Mouse (Mus musculus): ENCODE results near the gene Lpin2. TPM values are rescaled to one million over a fixed set of nuclear protein-coding genes. Genes with fewer than 3 reads are reported as not detected.

The Lpin2 gene
- polyA plus RNA-seq, 2 experiments = 31.4 to 36.1 TPM

DNA sequence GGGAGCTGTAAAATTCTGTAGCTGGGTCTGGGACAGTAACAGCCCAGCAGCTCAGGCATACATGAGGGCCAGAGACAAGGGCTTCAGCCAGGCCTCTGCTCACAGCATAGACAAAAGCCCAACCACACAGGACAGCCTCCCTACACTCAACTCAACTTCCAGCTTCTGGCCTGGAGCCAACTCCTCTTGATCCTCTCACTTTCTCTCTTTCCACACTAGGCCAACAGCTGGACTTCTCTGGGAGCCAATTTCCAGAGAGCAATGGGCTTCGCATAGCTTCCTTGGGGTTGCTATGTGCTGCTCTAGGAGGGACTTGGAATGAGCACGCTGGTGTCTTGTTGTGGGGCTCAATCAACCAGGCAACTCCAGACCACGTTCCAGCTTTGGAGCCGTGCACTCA, 100.9 kb downstream of the Lpin2 start:
- WGBS = 71% methylated on average over 4 of the region's 4 CpGs
- Histone ChIP-seq H3K36me3 (ENCODE audit: control insufficient read depth, insufficient read depth, low read length) (no peaks in the 10 kb centered on the region; the same call in 1 of the 2 replicates), H3K4me1 (ENCODE audit: control insufficient read depth, insufficient read depth, low read length) (peaks cover 22% of the 10 kb centered on the region), H3K9ac (ENCODE audit: low read depth, low read length, severe bottlenecking) (no peak overlapping the region), H3K27ac (replicated peaks; ENCODE audit: low read depth, low read length) (no peak overlapping the region), H3K9me3 (ENCODE audit: control insufficient read depth, low read length) (no peaks in the 10 kb centered on the region), H3K4me2 (replicated peaks; ENCODE audit: low read depth, low read length, severe bottlenecking) (no peak overlapping the region), H3K27me3 (ENCODE audit: control insufficient read depth, insufficient read depth, low read length) (no peaks in the 10 kb centered on the region), H3K4me3 (replicated peaks; ENCODE audit: low read length) (no peak overlapping the region)
- peak; percentile 85 for ATAC-seq (ENCODE audit: low FRiP score, low read depth)
- peak; percentile 91 for DNase-seq (ENCODE audit: low spot score)
- TF ChIP-seq POLR2A (IDR thresholded peaks at IDR 0.05; ENCODE audit: borderline replicate concordance, extremely low read depth, insufficient read depth, insufficient read length) = no peak

DNA sequence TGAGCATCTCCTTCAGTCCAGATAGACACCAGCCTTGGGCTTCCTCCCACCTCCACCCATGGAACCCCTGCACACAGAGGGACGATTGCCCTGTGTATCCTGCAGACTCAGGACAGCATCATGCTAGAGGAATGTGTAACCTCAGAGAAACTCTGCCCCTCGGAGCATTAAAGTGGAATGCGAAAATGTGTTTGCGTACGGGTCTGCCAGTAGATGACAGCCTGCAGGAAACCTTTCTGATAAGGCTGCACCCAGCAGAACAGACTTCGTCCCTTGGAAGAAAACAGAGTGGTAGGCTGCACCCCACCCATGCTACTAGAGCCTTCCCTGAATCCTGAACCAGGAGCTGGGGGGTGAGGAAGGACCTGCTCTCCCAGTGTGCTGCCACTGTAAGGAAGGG, 102.5 kb downstream of the Lpin2 start:
- Histone ChIP-seq H3K4me3 (replicated peaks; ENCODE audit: low read length) (no peak overlapping the region), H3K4me1 (ENCODE audit: control insufficient read depth, insufficient read depth, low read length) (peaks cover 22% of the 10 kb centered on the region), H3K9me3 (ENCODE audit: control insufficient read depth, low read length) (no peaks in the 10 kb centered on the region), H3K4me2 (replicated peaks; ENCODE audit: low read depth, low read length, severe bottlenecking) (no peak overlapping the region), H3K9ac (ENCODE audit: low read depth, low read length, severe bottlenecking) (peak overlapping the region; percentile 25; the same call in 1 of the 2 replicates), H3K36me3 (ENCODE audit: control insufficient read depth, insufficient read depth, low read length) (no peaks in the 10 kb centered on the region; the same call in 1 of the 2 replicates), H3K27ac (replicated peaks; ENCODE audit: low read depth, low read length) (no peak overlapping the region), H3K27me3 (ENCODE audit: control insufficient read depth, insufficient read depth, low read length) (no peaks in the 10 kb centered on the region)
- ATAC-seq (ENCODE audit: low FRiP score, low read depth) (no peak), DNase-seq (ENCODE audit: low spot score) (no peak)
- WGBS = 41% methylated on average over 6 of the region's 6 CpGs
- TF ChIP-seq POLR2A (IDR thresholded peaks at IDR 0.05; ENCODE audit: borderline replicate concordance, extremely low read depth, insufficient read depth, insufficient read length) = no peak

DNA sequence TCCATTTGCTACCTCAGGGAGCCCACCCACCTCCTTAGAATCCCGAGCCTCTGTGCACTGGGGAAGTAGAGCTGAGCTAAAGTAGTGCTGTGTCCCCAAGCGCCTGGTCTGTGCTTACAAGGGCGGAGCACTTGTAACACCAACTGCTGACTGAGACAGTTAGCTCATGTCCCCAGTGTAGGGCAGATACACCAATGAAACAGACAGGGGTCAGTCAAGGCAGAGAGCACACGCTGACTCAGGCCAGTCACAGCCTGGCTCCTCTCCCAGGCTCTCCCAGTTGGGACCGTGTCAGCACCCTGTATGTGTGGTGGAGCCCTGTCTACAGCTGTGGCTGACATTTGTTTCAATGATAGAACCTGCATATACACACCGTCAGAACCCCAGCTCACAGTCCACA, 103.6 kb downstream of the Lpin2 start:
- DNase-seq (ENCODE audit: low spot score) = no peak
- no peaks in the 10 kb centered on the region for H3K36me3 ChIP-seq (ENCODE audit: control insufficient read depth, insufficient read depth, low read length)
- no peak overlapping the region for H3K4me3 ChIP-seq (replicated peaks; ENCODE audit: low read length)
- no peaks in the 10 kb centered on the region for H3K27me3 ChIP-seq (ENCODE audit: control insufficient read depth, insufficient read depth, low read length)
- TF ChIP-seq POLR2A (IDR thresholded peaks at IDR 0.05; ENCODE audit: borderline replicate concordance, extremely low read depth, insufficient read depth, insufficient read length) = no peak
- peaks cover 26% of the 10 kb centered on the region for H3K4me1 ChIP-seq (ENCODE audit: control insufficient read depth, insufficient read depth, low read length)
- WGBS = 58% methylated on average over 6 of the region's 6 CpGs
- H3K9me3 ChIP-seq (ENCODE audit: control insufficient read depth, low read length) = no peaks in the 10 kb centered on the region
- no peak overlapping the region for H3K4me2 ChIP-seq (replicated peaks; ENCODE audit: low read depth, low read length, severe bottlenecking)
- H3K9ac ChIP-seq (ENCODE audit: low read depth, low read length, severe bottlenecking) = no peak overlapping the region
- ATAC-seq (ENCODE audit: low FRiP score, low read depth) = no peak
- no peak overlapping the region for H3K27ac ChIP-seq (replicated peaks; ENCODE audit: low read depth, low read length)

DNA sequence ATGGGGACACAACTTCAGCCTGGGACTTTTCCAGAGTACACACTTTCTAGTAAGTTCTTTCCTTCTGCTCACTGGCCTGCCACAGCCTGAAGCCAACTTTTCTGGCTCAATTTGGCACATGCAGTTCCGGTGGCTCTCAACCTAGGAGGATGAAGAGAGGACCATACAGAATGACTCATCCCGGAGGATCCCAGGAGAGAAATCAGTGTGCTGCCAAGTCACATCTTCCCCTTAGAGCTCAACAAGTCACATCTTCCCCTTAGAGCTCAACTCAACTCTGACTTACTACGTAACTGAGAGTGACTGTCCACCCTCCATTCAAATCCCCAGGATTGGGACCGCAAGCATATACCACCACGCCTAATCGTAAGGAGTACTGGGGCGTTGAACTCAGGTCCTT, 105.2 kb downstream of the Lpin2 start:
- no peak overlapping the region for H3K9ac ChIP-seq (ENCODE audit: low read depth, low read length, severe bottlenecking)
- H3K27ac ChIP-seq (replicated peaks; ENCODE audit: low read depth, low read length) = no peak overlapping the region
- WGBS = 92% methylated on average over 7 of the region's 7 CpGs
- H3K4me3 ChIP-seq (replicated peaks; ENCODE audit: low read length) = no peak overlapping the region
- peaks cover 26% of the 10 kb centered on the region for H3K4me1 ChIP-seq (ENCODE audit: control insufficient read depth, insufficient read depth, low read length)
- no peaks in the 10 kb centered on the region for H3K27me3 ChIP-seq (ENCODE audit: control insufficient read depth, insufficient read depth, low read length)
- DNase-seq (ENCODE audit: low spot score) = no peak
- no peak overlapping the region for H3K4me2 ChIP-seq (replicated peaks; ENCODE audit: low read depth, low read length, severe bottlenecking)
- ATAC-seq (ENCODE audit: low FRiP score, low read depth) = no peak
- H3K9me3 ChIP-seq (ENCODE audit: control insufficient read depth, low read length) = no peaks in the 10 kb centered on the region
- no peaks in the 10 kb centered on the region for H3K36me3 ChIP-seq (ENCODE audit: control insufficient read depth, insufficient read depth, low read length)
- no peak for TF ChIP-seq POLR2A (IDR thresholded peaks at IDR 0.05; ENCODE audit: borderline replicate concordance, extremely low read depth, insufficient read depth, insufficient read length)

DNA sequence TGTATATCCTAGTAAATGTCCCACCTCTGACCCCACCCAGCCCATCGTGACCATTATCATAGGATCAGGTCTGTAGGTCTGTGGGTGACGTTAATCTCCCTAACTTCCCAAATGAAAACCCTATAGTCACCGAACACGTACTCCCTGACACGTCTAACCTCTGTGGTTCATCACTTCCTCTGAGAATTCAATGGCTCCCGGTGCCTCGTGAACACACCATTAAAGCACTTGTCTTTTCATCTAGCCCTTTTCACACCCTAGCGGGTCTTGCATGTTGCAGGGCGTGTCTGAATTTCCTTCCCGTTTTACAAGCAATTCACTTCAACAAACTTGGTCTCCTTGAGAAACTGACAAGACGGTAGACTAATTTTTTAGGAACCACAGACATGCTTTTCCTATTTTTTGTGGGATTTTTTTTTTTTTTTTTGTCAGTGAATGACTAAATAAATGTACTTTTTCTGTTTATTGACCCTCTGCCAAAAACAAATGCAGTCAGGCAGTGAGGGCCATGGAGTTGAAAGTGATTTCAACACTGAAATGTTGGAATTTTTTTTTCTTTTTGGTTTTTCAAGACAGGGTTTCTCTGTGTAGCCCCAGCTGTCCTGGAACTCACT, 105.9 kb downstream of the Lpin2 start:
- no peak for DNase-seq (ENCODE audit: low spot score)
- TF ChIP-seq POLR2A (IDR thresholded peaks at IDR 0.05; ENCODE audit: borderline replicate concordance, extremely low read depth, insufficient read depth, insufficient read length) = no peak
- WGBS = 79% methylated on average over 11 of the region's 11 CpGs

More for the DNA sequence above, 105.9 kb downstream of the Lpin2 start:
- Histone ChIP-seq H3K9me3 (ENCODE audit: control insufficient read depth, low read length) (no peaks in the 10 kb centered on the region), H3K27me3 (ENCODE audit: control insufficient read depth, insufficient read depth, low read length) (no peaks in the 10 kb centered on the region), H3K36me3 (ENCODE audit: control insufficient read depth, insufficient read depth, low read length) (no peaks in the 10 kb centered on the region), H3K4me2 (replicated peaks; ENCODE audit: low read depth, low read length, severe bottlenecking) (no peak overlapping the region), H3K27ac (replicated peaks; ENCODE audit: low read depth, low read length) (no peak overlapping the region), H3K4me3 (replicated peaks; ENCODE audit: low read length) (no peak overlapping the region), H3K9ac (ENCODE audit: low read depth, low read length, severe bottlenecking) (no peak overlapping the region), H3K4me1 (ENCODE audit: control insufficient read depth, insufficient read depth, low read length) (peaks cover 26% of the 10 kb centered on the region)
- no peak for ATAC-seq (ENCODE audit: low FRiP score, low read depth)

Measured in limb, embryonic 14.5 days (tissue).